Mouse (Mus musculus): ENCODE results near the gene Acer1. TPM values are rescaled to one million over a fixed set of nuclear protein-coding genes. Genes with fewer than 3 reads are reported as not detected.

Acer1 gene
- polyA plus RNA-seq, 1 experiment from 2014 or later = not detected

Other genes starting within 250 kb of the Acer1 start
- 0.78 and 1.5 TPM in 2 replicates for gene Nrtn, start 224.6 kb downstream of the Acer1 start, polyA plus RNA-seq (2015; fragmentation: Nextera tagmentation; extraction: Ambion mirVana)
- 67.1 and 68.7 TPM in 2 replicates for gene Dus3l, start 217.4 kb downstream of the Acer1 start, polyA plus RNA-seq (2015; fragmentation: Nextera tagmentation; extraction: Ambion mirVana)
- 1.0 TPM in 2 replicates for gene Prr22, start 211.9 kb downstream of the Acer1 start, polyA plus RNA-seq (2015; fragmentation: Nextera tagmentation; extraction: Ambion mirVana)
- 5.6 and 8.0 TPM in 2 replicates for gene Rfx2, start 151.1 kb downstream of the Acer1 start, polyA plus RNA-seq (2015; fragmentation: Nextera tagmentation; extraction: Ambion mirVana)
- 0.06 TPM in 2 replicates for gene Acsbg2, start 107.7 kb downstream of the Acer1 start, polyA plus RNA-seq (2015; fragmentation: Nextera tagmentation; extraction: Ambion mirVana)
- gene 1700061G19Rik, start 106.6 kb downstream of the Acer1 start, polyA plus RNA-seq (2015; fragmentation: Nextera tagmentation; extraction: Ambion mirVana) = 0.27 and 0.41 TPM in 2 replicates
- gene Mllt1, start 46.7 kb downstream of the Acer1 start, polyA plus RNA-seq (2015; fragmentation: Nextera tagmentation; extraction: Ambion mirVana) = 75.1 and 77.5 TPM in 2 replicates
- gene Clpp, start 8.2 kb upstream of the Acer1 start, polyA plus RNA-seq (2015; fragmentation: Nextera tagmentation; extraction: Ambion mirVana) = 163 and 175 TPM in 2 replicates
- gene Alkbh7, start 15.2 kb upstream of the Acer1 start, polyA plus RNA-seq (2015; fragmentation: Nextera tagmentation; extraction: Ambion mirVana) = 41.9 and 46.0 TPM in 2 replicates
- 0.79 and 1.1 TPM in 2 replicates for gene Pspn, start 17.9 kb upstream of the Acer1 start, polyA plus RNA-seq (2015; fragmentation: Nextera tagmentation; extraction: Ambion mirVana)
- gene Gtf2f1, start 29.2 kb upstream of the Acer1 start, polyA plus RNA-seq (2015; fragmentation: Nextera tagmentation; extraction: Ambion mirVana) = 70.3 and 74.6 TPM in 2 replicates
- gene Gm17949, start 29.3 kb upstream of the Acer1 start, polyA plus RNA-seq (2015; fragmentation: Nextera tagmentation; extraction: Ambion mirVana) = 0.38 and 0.56 TPM in 2 replicates
- 31.6 and 33.3 TPM in 2 replicates for gene Khsrp, start 49.4 kb upstream of the Acer1 start, polyA plus RNA-seq (2015; fragmentation: Nextera tagmentation; extraction: Ambion mirVana)
- gene Slc25a41, start 59.5 kb upstream of the Acer1 start, polyA plus RNA-seq (2015; fragmentation: Nextera tagmentation; extraction: Ambion mirVana) = not detected in 2 replicates
- 2.9 TPM in 2 replicates for gene Crb3, start 77.0 kb upstream of the Acer1 start, polyA plus RNA-seq (2015; fragmentation: Nextera tagmentation; extraction: Ambion mirVana)
- 26.5 and 27.6 TPM in 2 replicates for gene Slc25a23, start 77.7 kb upstream of the Acer1 start, polyA plus RNA-seq (2015; fragmentation: Nextera tagmentation; extraction: Ambion mirVana)
- gene Dennd1c, start 96.4 kb upstream of the Acer1 start, polyA plus RNA-seq (2015; fragmentation: Nextera tagmentation; extraction: Ambion mirVana) = 4.0 and 4.3 TPM in 2 replicates
- 314 and 346 TPM in 2 replicates for gene Tubb4a, start 105.7 kb upstream of the Acer1 start, polyA plus RNA-seq (2015; fragmentation: Nextera tagmentation; extraction: Ambion mirVana)
- gene Tnfsf9, start 123.2 kb upstream of the Acer1 start, polyA plus RNA-seq (2015; fragmentation: Nextera tagmentation; extraction: Ambion mirVana) = 4.6 and 5.5 TPM in 2 replicates
- 0.32 and 0.61 TPM in 2 replicates for gene Cd70, start 167.7 kb upstream of the Acer1 start, polyA plus RNA-seq (2015; fragmentation: Nextera tagmentation; extraction: Ambion mirVana)
- gene Tnfsf14, start 212.1 kb upstream of the Acer1 start, polyA plus RNA-seq (2015; fragmentation: Nextera tagmentation; extraction: Ambion mirVana) = 0.09 and 0.14 TPM in 2 replicates
- gene C3, start 246.0 kb upstream of the Acer1 start, polyA plus RNA-seq (2015; fragmentation: Nextera tagmentation; extraction: Ambion mirVana) = 1.3 TPM in 2 replicates